Mouse (Mus musculus) liver, postnatal 0 days (tissue): ENCODE measurements around the gene Alg9.

Experiments used
- CTCF ChIP-seq: sonication (generic); IDR thresholded peaks from 2 replicates; pipeline ENCODE4 v1.5.1; 2016; ENCODE audit warnings: antibody characterized with exemption, low read depth
- EP300 ChIP-seq: IDR thresholded peaks from 2 replicates; pipeline ENCODE4 v1.6.1; 2016; ENCODE audit warnings: antibody characterized with exemption, low read depth, mild to moderate bottlenecking

GRCm38 (mm10) chr9:50818050-50818449 lies 43.2 kb downstream of the Alg9 start:
- TF ChIP-seq EP300 (no peak), CTCF (no peak)
